7 mouse cellular contexts compared by ENCODE assay signal in the genomic region with DNA sequence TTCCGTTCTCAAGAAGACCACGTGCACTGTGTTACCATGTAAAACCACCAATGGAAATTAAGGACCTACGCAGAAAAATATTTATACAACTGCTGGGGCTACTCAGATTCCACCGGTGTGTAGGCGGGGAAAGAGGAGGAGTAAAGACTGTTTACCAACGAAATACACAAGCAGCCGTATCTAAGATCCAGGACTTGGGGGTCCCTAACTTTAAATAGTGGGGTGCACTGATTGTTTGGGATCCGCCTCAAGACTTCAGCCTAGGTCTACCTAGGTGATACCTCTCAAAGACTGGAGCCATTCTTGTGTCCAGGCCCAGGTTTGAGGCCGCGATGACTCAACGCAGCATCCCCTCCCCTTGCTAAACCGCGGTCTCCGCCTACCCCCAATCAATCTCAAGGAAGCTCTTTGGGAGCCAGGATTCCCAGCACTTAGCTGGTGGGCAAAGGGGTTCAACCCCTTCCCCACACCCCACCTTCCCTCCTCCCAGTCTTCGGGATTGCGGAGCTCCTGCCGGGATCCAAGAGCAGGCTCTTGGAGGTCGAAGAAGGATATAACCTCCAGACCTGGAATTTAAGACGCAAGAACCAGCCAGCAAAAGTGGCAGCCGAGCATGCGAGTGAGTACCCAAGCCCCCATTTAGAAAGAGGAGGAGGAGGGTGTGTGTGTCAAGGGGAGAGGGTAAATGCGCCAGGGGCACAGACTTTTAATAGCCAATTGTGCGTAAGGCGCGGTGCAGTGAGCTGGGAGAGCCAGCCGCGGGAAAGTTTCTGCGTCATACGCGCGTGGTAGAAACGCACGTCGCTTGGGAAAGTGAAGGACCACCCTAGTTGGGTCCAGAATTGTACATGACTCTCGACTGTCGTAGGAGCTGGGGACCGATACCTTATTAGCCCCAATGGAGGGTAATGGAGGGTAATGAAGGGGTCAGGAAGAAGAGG. TPM values are rescaled to one million over a fixed set of nuclear protein-coding genes. Genes with fewer than 3 reads are reported as not detected.
A peak's percentile ranks its signal among the peaks of the same experiment; 100 is the strongest.
DNase-seq lines count a peak whose midpoint lies in the region; ATAC-seq and TF ChIP-seq lines count a peak whose summit lies in the region.

No protein-coding gene starts in this region.

- H3K27ac ChIP-seq in intestine, postnatal 0 days (ENCODE audit: low read depth, low read length): 0 out of 2 replicates have a peak overlapping the region, but pooled peaks have one; percentile 3
- H3K27ac ChIP-seq in liver, embryonic 11.5 days (ENCODE audit: low read depth, low read length): no peak overlapping the region
- H3K27ac ChIP-seq in neural tube, embryonic 11.5 days (ENCODE audit: low read depth, low read length): no peak overlapping the region

- H3K4me3 ChIP-seq in intestine, postnatal 0 days (ENCODE audit: low read depth, low read length): peak overlapping the region; percentile 66
- H3K4me3 ChIP-seq in liver, embryonic 11.5 days (ENCODE audit: low read depth, low read length): peak overlapping the region; percentile 57
- peak overlapping the region; percentile 51 for H3K4me3 ChIP-seq in neural tube, embryonic 11.5 days (ENCODE audit: low read depth, low read length)

- H3K4me1 ChIP-seq in intestine, postnatal 0 days (replicated peaks; ENCODE audit: control insufficient read depth, insufficient read depth, low read length): no peaks in the 10 kb centered on the region
- 0 out of 2 replicates have a peak, but pooled peaks cover 4% of the 10 kb centered on the region for H3K4me1 ChIP-seq in liver, embryonic 11.5 days (replicated peaks; ENCODE audit: control insufficient read depth, insufficient read depth, low read length)
- H3K4me1 ChIP-seq in neural tube, embryonic 11.5 days (ENCODE audit: control insufficient read depth, insufficient read depth, low read length): 0 out of 2 replicates have a peak, but pooled peaks cover 4% of the 10 kb centered on the region

- H3K9ac ChIP-seq in intestine, postnatal 0 days (ENCODE audit: low read depth, low read length): peak overlapping the region; percentile 37; the same call in 1 of the 2 replicates
- 0 out of 2 replicates have a peak overlapping the region, but pooled peaks have one; percentile 14 for H3K9ac ChIP-seq in liver, embryonic 11.5 days (ENCODE audit: low read depth, low read length)
- peak overlapping the region; percentile 3 for H3K9ac ChIP-seq in neural tube, embryonic 11.5 days (ENCODE audit: low read length)

- no peak for TF ChIP-seq CTCF in brain, embryonic 14.5 days (IDR thresholded peaks at IDR 0.05; ENCODE audit: borderline replicate concordance, extremely low read depth, insufficient read depth, insufficient read length)
- no peak for TF ChIP-seq CTCF in intestine, postnatal 0 days (IDR thresholded peaks at IDR 0.05; ENCODE audit: low read depth)

- peak overlapping the region; percentile 72 for H3K4me2 ChIP-seq in intestine, postnatal 0 days (replicated peaks; ENCODE audit: low read depth)
- H3K4me2 ChIP-seq in liver, embryonic 11.5 days: peak overlapping the region; percentile 75
- H3K4me2 ChIP-seq in neural tube, embryonic 11.5 days (ENCODE audit: low read depth): peak overlapping the region; percentile 95

- 2% methylated on average over 37 of the region's 37 CpGs for WGBS in intestine, postnatal 0 days
- WGBS in liver, embryonic 11.5 days: 3% methylated on average over 37 of the region's 37 CpGs
- WGBS in neural tube, embryonic 11.5 days: 1% methylated on average over 37 of the region's 37 CpGs

- no peaks in the 10 kb centered on the region for H3K9me3 ChIP-seq in intestine, postnatal 0 days (ENCODE audit: control insufficient read depth)
- no peaks in the 10 kb centered on the region for H3K9me3 ChIP-seq in liver, embryonic 11.5 days (ENCODE audit: control insufficient read depth, low read length)
- H3K9me3 ChIP-seq in neural tube, embryonic 11.5 days (ENCODE audit: control insufficient read depth, low read length): no peaks in the 10 kb centered on the region

- DNase-seq in ZHBTc4 (ENCODE audit: low read depth, low spot score): peak; percentile 41
- peak; percentile 45 for DNase-seq in brain, embryonic 14.5 days (ENCODE audit: low read depth)
- peak; percentile 98 for DNase-seq in heart, adult 11 months
- no peak for DNase-seq in liver, embryonic 11.5 days (ENCODE audit: low spot score)
- DNase-seq in neural tube, embryonic 11.5 days (ENCODE audit: low spot score): peak; percentile 63

- no peak for TF ChIP-seq POLR2A in brain, embryonic 14.5 days (IDR thresholded peaks at IDR 0.05; ENCODE audit: borderline replicate concordance, extremely low read depth, insufficient read depth, insufficient read length, poor library complexity, severe bottlenecking)

- peaks cover 33% of the 10 kb centered on the region for H3K27me3 ChIP-seq in intestine, postnatal 0 days (replicated peaks; ENCODE audit: control insufficient read depth, insufficient read depth, low read length)
- peaks cover 54% of the 10 kb centered on the region for H3K27me3 ChIP-seq in liver, embryonic 11.5 days (replicated peaks; ENCODE audit: control insufficient read depth, insufficient read depth, low read length)
- H3K27me3 ChIP-seq in neural tube, embryonic 11.5 days (ENCODE audit: control insufficient read depth, insufficient read depth, low read length): peaks cover 25% of the 10 kb centered on the region

- H3K36me3 ChIP-seq in intestine, postnatal 0 days (ENCODE audit: control insufficient read depth, insufficient read depth): no peaks in the 10 kb centered on the region
- 0 out of 2 replicates have a peak, but pooled peaks cover 2% of the 10 kb centered on the region for H3K36me3 ChIP-seq in liver, embryonic 11.5 days (ENCODE audit: control insufficient read depth, insufficient read depth, low read length)
- no peaks in the 10 kb centered on the region for H3K36me3 ChIP-seq in neural tube, embryonic 11.5 days (ENCODE audit: control insufficient read depth, insufficient read depth, low read length)

- no peak for ATAC-seq in intestine, postnatal 0 days
- ATAC-seq in liver, embryonic 11.5 days (replicated peaks; ENCODE audit: low FRiP score): no peak
- no peak for ATAC-seq in neural tube, embryonic 11.5 days (ENCODE audit: insufficient read depth, low FRiP score, low TSS enrichment)
- ATAC-seq in granulocyte monocyte progenitor cell, adult 5-6 weeks (replicated peaks; ENCODE audit: poor library complexity, severe bottlenecking): no peak

RNA-seq across cellular contexts. Expression of gene Adamts9, which starts 2.8 kb away (rescaled TPM):
- 2.0 and 4.2 TPM in 2 replicates for polyA plus RNA-seq in brain, embryonic 14.5 days (2012; rRNA removed)
- 2.2 and 3.2 TPM in 2 replicates for polyA plus RNA-seq in intestine, postnatal 0 days (2015; fragmentation: Nextera tagmentation; extraction: Ambion mirVana)
- 4.0 and 5.7 TPM in 2 replicates for polyA plus RNA-seq in liver, embryonic 11.5 days (2014; fragmentation: Nextera tagmentation; extraction: Ambion mirVana)
- polyA plus RNA-seq in neural tube, embryonic 11.5 days (2014; fragmentation: Nextera tagmentation; extraction: Ambion mirVana): 1.4 and 2.2 TPM in 2 replicates
- total RNA-seq in granulocyte monocyte progenitor cell, adult 5-6 weeks (2014; fragmentation: Nextera tagmentation): not detected in 2 replicates
- total RNA-seq in granulocyte monocyte progenitor cell, adult 5-6 weeks (2017): not detected in 2 replicates
